Mouse (Mus musculus) kidney, adult 18-20 months (tissue): Measurements from ENCODE around the gene Akr1b3.
A peak's percentile ranks its signal among the peaks of the same experiment; 100 is the strongest.
"Not testable (repeated sequence)": the region's sequence is repeated elsewhere in the genome, so short reads cannot be mapped to it uniquely, and the experiment has no call there.

Source experiments
- DNase-seq: peaks from one replicate; pipeline ENCODE4 v3.0.0; 2021

The Akr1b3 gene

DNA sequence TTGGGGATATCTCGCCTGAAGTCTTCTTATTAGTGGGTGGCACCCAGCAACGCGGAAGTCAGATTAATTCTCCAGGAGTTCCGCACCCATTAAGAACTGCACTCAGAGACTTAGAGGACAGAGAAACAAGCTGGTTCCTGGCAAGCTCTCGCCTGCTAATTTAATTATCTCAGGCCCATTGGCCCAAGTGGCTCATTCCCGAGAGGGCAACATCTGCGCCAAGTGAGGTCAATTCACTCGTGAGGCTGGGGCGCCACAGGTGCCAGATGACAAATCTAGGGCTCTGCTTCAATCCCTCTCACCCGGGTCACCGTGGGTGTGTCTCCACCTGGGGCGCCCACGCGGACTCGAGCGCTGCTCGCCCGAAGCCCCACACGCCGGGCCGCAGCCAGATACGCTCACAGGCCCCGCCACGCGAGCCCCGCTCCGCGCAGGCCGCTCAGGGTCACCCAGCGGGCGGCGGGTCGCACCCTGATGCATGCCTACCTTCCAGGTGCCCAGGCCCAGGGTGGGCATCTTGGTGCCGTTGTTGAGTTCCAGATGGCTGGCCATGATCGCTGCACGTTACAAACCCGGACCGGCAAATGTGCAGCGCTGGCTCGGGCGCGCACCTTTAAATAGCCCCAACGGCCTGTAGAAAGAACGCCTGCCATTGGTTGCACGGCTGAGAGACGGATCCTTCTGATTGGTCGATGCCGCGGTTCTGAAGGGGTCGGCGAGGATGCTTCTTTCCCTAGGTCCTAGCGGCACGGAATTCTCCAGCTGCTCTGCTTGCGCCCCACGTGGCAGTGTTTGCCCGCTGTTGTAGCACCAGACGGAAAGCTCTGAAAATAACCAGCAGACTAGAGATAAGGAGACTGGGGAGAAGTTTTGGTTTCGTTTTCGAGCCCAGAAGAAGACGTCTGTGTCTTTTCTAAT lies at the start of gene Akr1b3:
Gene Akr1b3 (minus strand): TSS at position 625 of the 918 bp plus-strand sequence.
- peak; percentile 83 for DNase-seq

DNA sequence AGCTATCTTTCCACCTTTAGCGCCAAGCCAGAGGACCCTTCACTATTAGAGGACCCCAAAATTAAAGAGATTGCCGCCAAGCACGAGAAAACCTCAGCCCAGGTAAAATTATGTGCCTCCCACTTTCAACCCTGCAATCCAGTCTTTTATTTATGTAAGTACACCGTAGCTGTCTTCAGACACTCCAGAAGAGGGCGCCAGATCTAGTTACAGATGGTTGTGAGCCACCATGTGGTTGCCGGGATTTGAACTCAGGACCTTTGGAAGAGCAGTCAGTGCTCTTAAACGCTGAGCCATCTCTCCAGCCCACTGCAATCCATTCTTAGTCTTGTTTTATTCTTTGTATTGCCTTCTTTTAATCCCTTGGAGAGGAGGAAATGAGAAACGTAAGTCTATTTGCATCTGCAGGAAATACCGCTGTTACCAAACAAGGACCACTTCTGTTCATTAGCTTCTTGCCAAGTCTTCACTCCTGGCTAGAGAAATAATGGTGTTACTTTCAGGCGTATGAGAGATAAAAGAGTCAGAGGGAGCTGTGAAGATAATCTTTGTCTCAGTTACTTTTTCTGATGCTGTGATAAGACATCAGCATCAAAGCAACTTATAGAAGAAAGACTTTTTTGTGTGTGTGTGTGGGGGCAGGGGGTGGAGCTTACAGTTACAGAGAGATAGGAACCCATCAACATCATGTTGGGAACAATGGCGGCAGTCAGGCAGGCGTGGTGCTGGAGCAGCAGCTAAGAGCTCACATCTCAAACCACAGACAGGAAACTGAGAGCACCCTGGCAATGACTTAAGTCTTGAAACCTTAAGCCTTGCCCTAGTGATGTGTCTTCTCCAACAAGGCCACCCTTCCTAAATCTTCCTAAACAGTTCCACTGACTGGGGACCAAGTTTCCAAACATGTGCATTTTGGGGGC lies 47.2 kb upstream of the Akr1b3 start:
- DNase-seq: no peak

DNA sequence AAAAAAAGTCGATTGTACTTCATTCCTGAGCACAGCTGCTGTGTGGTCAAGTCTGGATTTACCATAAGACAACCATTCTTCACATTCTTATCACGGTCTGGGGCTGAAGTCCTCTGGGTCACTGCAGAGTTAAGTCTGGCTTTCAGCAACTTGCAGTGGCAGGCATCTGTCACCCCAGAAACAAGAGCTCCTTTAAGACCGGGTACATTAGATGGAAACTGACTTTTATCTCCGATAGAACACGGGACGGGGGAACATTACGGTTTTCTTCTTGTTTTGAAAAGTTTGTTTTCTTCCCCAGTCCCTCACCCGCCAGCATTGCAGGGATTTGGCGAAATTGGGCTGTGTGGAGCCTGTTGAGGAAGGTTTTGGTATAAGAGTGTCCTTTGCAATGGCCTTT lies 38.6 kb upstream of the Akr1b3 start:
- no peak for DNase-seq

DNA sequence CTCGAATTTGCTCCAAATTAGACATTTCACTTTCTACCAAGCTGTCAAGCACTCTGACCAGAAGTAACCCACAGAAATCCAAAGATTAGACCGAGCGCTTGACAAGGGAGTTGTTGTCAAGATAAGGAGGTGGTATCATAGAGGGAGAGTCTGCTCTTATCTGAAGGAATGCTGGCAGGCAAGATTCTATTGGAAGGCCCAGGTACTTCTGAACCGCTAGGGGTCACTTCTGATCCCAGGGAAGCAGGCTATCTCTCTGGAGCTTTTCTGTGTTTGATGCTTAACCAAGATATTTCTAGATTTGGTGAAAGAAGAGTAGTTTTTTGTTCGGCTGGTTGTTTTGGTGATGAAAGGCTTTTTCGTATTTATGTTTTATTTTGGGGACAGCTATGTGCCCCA lies 38.1 kb upstream of the Akr1b3 start:
- DNase-seq: no peak

DNA sequence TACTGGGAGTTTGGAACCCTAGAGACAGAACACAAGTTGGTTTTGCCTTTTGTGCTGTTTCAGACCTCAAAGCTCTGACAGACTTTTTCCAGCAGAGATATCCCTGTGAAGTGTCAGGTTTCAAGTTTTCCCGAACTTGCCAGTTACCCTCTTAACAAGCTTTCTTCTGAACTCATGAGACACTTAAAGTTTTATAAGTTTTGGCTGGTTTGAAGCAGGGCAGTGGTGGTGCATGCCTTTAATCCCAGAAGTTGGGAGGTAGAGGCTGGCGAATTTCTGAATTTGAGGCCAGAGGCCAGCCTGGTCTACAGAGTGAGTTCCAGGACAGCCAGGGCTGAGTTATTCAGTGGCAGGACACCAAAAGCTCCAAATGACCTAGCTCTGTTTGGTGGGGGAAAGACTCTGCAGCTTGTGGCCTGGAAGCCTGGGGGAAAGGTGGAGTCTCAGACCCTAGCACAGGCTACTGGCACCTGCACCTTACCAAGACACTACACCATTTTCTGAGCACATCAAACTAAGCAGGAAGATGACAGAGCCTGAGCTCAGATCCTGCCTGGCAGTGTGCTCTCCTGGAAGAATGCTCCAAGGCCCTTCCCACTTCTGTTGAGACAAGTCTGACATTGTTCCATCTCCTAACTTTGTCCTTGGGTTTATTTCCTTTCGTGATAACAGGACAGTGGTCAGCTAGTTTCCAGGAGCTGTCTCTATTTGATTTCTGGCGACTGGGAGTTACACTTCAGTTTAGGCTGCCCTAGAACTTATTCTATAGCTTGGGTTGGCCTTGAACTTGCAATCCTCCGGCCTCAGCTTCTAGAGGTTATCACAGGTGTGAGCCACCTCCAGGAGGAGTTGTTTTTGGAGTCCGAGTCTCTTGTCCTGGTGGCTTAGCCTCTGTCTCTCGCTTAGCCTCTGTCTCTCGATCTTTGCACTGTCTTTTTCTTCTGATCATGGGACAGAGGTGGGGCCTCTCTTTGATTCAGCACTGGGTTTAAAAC lies 37.4 kb upstream of the Akr1b3 start:
- no peak for DNase-seq

DNA sequence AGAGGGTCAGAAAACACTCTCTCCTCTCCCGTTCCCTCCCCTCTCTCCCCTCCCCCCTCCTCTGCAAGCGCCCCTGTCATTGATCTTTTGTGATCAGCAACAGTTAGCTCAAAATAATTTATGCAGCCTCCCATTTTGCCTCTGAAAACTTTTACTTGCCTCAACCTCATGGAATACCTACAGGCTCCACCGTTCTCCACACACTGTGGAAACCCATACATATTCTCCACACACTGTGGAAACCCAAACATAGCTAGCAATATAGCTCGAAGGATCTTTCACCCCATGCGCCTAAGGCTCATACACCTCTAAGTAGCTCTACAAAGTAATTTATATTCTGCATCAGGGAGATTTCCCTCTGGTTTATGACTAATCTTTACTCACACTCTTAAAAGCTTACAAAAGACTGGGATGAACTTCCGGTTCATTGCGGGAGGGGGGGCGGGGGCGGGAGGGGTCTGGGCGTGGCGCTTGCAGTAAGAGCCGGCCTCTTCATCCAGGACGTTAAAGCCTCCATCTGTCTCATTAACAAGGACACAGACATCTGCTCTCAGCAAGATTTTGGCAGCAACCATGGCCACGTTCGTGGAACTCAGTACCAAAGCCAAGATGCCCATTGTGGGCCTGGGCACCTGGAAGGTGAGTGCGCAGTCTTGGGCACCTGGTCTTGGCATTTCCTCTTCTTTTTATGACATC lies 36.5 kb upstream of the Akr1b3 start, which contains the start of gene Akr1b8:
Gene Akr1b8 (plus strand): TSS at position 462 of the 696 bp plus-strand sequence.
- DNase-seq: peak; percentile 3

DNA sequence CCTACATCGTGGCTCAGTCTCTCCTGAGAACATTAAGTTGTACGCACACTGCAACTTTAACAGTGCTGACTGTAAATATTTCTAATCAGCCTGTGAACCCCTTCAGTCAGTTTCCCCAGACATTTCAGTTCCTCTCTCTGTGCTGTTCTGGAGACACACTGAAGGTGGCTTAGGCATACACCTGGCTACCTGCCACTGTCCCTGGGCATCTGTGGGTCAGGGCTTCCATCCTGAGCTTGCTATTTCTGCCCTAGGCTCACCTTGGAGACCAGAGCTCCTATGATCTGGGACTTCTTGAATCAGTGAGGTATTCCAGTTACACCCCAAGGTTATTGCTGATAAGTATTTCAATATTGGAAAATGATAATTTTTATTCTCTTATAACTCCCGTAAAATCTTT lies 35.1 kb upstream of the Akr1b3 start:
- DNase-seq: no peak

DNA sequence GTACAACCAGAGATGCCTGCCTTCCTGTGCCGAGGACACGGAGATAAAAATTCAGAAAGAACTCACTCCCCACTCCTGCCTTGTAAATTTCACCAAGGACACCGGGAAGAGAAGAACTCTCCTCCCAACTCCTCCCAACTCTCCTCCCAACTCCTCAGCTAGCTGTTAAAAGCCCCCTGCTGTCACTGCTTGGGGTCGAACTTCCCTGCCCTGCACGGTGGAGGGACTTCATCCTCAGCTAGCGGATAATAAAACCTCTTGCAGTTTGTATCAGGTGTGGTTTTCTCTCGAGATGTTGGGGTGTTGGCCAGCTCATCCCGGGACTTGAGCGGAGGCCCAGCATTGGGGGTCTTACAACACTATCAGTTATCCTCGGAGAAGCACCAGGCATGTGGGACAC lies 34.2 kb upstream of the Akr1b3 start:
- not testable (repeated sequence) for DNase-seq

DNA sequence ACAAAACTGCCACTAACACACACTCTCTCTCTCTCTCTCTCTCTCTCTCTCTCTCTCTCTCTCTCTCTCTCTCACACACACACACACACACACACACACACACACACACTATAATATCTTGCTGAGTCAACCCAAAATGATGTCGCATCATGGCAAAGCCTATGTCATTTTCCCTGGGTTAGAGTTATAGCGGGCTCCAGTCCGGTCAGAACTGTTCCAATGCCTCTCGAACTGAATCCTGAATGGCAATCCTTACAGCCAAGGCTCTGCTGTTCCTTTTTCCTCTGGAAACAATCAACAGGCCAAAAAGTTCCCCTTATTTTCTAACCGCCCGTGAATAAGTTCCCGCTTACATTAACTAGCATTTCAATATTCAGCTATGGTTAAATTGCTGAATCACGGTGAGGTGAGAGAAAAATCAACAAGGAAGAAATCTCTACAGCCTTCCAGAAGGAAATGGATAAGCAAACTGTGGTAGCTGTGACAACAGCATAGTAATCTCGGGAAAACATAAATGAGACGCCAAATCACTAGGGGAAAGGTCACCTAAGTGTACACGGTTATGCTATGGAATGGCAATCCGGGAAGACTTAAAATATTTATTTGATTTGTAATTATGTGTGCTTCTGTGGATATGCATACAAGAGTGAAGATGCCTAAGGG lies 32.9 kb upstream of the Akr1b3 start:
- DNase-seq: no peak

DNA sequence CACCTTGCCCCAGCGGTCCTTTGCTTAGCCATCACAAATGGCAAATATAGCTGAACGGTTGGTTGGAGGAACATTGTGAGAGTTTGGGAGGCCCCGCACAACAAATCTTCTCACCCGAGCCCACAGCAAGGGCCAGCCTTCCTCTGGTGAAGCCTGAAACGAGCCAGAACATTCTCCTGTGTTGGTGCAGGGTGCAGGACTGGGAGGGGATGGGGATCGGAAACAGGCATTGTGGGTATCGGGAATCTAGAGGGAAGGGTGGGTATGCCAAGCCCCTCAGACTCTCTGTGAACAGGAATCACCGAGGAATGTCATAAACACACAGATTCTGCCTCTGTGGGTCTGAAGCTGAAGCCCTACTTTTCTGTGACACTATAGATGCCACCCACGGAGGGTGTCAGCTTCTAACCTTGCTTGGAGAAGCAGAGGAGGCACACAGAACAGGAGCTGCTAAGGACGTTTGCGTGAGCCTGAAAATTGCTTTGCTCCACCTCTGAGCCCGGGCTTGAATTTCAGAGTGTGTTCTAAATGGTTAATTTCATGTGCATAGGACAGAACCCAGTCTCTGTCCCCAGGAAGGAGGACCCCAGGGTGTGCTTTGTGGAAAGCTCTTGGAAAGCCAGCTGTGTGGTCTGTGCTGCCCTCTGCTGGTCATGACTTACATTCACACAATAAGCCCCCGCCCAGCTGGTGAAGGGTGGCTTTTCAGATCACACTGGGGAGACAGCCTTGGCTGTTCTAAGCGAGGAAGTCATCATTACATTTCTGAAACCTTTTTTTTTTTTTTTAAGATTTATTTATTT lies 29.0 kb upstream of the Akr1b3 start:
- peak; percentile 65 for DNase-seq

DNA sequence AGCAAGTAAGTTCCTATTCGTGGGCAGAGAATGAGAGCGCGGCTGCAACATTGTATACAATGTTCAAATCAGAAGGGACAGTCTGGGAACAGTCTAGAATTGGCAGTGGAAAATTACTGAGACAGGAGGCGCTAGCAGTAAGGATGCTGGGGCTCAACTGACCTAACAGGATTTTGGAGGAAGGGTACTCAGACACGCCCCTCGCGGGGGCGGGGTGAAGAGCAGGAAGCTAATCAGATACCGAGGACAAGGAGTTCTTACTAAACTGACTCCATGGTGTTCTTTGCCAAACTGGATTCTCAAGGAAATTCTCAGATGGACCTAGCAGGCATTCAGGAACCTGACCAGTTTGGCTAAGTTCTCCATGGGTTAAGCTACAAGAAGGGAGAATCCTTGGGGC lies 27.7 kb upstream of the Akr1b3 start:
- peak; percentile 13 for DNase-seq

DNA sequence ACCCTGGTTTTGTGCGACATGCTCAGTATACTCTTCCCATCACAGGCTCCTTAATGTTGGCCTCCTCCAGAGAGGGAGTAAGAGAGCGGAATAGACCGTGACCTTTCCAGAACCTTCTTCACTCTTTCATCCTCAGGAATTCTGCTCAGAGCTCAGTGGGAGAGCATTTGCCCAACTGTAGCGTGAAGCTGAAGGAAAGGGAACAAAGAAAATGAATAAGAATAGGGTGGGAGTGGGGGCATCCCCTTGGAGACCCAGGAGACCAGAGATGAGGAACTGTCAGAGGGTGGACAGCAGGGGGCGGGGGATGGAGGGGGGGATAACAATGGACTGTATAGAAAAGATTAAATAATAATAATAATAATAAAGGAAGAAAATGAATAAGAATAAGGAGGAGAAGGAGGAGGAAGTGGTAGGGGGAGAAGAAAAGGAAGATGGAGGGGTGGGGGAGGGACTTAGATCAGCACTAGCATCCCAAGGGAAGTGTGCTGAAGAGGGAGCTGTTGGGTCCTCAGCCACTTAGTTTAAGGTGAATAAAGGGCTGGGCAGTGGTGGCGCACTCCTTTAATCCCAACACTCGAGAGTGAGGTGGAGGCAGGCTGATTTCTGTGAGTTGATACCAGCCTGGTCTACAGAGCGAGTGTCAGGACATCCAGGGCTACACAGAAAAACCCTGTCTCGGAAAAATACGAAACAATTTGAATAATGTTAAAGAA lies 27.0 kb upstream of the Akr1b3 start:
- DNase-seq: no peak

DNA sequence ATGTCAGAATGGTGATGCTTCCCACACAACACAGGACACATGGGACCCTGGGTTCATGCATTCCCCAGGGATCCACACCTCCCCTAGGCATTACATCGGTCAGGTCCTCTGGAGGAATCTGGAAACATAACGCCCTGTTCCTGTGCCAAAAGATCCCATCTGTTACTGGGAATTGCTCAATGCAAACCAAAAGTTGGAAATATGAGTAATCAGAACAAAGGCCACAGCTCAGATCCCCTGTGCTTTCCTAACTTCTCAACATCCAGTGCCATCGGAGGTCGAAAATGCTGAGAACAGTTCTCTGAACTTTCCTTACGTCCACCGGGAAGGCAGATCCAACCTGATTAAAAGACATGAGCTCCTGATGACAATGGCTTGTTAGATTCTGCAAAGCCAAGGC lies 26.1 kb upstream of the Akr1b3 start:
- DNase-seq: no peak

DNA sequence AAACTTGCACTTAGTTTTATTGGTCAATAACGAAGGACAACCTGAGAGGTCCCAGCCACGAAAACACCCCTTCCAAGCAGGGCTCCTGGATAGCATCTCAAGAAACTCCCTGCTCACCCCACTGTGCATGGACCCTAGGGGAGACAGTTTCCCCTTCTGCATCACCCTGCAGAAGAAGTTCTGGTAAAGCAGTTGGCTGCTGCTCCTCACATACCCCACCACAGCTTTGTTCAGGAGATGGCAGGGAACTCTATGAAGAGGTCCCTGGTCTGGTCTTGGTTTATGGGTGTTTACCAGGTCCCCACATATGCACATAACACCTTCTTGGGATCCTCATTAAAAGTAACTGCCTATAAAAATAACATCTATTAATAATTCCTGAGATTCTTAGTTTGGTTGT lies 25.2 kb upstream of the Akr1b3 start:
- DNase-seq: no peak

DNA sequence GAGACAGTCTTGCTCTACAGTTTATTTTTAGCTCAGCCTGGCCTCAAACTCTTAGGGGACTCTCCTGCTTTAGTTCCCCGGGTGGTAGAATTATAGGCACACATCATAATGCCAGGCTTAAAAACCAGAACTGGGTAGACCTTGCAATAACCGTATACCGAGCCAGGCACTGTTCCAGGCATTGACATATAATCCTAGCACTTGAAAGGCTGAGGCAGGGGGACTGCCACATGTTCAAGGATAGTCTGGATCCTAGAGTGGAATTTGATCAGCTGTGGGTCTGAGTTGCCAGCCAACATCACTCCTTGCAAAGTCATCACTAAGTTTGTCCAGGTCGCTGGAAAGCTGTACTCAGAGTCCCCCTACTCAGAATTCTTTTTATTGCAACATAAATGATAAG lies 24.7 kb upstream of the Akr1b3 start:
- DNase-seq: no peak

DNA sequence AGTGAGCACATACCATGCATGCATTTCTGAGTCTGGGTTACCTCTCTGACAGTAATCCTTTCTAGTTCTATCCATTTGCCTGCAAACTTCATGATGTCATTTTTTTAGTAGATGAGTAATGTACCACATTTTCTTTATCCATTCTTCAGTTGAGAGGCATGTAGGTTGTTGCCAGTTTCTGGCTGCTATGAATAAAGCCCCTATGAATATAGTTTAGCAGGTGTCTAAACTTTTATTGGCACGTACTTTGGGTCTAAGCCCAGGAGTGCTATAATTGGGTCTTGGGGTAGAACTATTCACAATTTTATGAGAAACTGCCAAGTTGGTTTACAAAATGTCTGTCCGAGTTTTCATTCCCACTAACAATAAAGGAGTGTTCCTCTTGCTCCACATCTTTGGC lies 20.5 kb upstream of the Akr1b3 start:
- DNase-seq: no peak

DNA sequence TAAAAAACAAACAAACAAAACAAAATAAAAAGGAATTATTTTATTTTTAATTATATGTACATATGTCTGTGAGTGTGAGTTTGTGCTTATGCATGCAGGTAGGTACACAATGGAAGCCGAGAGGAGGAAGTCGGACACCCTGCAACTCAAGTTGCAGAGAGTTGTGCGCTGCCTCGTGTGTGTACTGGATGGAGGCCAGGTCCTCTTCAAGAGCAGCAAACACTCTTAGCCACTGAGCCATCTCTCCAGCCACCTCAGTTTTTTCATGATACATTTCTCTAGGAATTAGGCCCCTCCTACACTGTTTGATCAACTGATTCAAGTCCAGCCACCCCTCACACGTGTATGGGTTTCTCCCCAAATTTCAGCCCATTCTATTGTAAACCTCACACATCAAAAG lies 17.4 kb upstream of the Akr1b3 start:
- DNase-seq: no peak

DNA sequence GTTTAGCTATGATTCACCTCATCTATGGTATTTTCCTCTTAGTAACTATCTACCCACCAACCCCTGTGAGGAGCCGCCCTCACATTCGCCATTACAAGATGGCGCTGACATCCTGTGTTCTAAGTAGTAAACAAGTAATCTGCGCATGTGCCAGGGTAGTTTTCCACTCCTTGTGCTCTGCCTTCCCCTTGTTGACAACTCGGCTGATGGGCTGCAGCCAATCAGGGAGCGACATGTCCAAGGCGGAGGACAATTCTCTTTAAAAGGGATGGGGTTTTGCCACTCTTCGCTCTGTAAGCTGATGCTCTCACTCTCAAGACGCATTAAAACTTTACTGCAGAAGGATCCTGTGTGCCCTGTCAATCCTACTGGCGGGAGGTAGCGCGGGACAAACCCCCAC lies 14.5 kb upstream of the Akr1b3 start:
- not testable (repeated sequence) for DNase-seq

DNA sequence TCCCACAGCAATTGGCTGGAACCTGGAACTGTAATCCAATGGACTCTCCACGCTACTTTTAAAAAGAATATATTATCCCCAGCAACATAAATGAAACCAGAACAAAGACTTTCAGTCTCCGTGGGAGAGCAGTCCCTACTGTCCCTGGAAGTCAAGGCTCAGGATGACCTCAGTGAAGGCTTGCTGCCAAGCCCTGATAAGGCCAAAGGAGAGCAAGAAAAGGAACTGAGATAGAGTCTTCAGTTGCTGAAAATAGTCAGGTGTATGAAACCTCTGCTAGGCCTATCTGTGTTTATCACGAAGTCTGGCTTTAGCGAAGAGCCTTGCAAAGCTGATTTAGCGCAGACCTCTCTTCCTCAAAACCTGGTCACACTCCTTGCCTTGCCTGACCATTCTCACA lies 14.1 kb upstream of the Akr1b3 start:
- no peak for DNase-seq

DNA sequence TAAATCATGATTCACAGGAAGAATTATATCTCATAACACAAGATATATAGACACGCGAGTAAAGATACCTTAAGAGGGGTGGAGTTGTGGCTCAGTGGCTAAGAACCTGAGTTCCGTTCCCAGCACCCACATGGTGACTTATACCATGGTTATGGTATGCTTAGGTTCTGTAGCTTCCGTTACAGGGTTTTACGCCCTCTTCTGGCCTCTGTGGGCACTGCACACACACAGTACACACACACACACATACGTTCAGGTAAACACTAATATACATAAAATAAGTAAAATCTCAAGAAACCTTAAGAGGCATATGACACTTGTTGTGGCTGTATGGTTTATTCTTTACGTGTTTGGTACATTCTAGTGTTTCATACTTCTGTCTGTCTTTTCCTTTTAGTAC lies 4.8 kb upstream of the Akr1b3 start:
- no peak for DNase-seq
